Mouse (Mus musculus) midbrain, embryonic 14.5 days (tissue): ENCODE data around the gene Glod5. TPM values are rescaled to one million over a fixed set of nuclear protein-coding genes. Genes with fewer than 3 reads are reported as not detected.
"Not testable (repeated sequence)": the region's sequence is repeated elsewhere in the genome, so short reads cannot be mapped to it uniquely, and the experiment has no call there.

ENCODE experiments used
- ATAC-seq: fragments of 200-750 bp; cut with Nextera tagmentation; 2 replicates; pipeline ENCODE4 v1.8.0; 2017; ENCODE audit warnings: moderate number of reproducible peaks, moderate library complexity; ENCODE audit not compliant: low FRiP score, low TSS enrichment
- DNase-seq: peaks from one replicate; pipeline ENCODE4 v3.0.0-alpha.2; 2015
- H3K27ac ChIP-seq: fragments of 300-500 bp; sonication (generic); replicated peaks from 2 replicates; pipeline ENCODE4 v1.5.1; 2014; ENCODE audit warnings: mild to moderate bottlenecking, low read depth, low read length, moderate library complexity
- H3K27me3 ChIP-seq: fragments of 300-500 bp; sonication (generic); 2 replicates; pipeline ENCODE4 v1.6.1; 2014; ENCODE audit warnings: low read length, control low read depth, mixed read lengths; ENCODE audit not compliant: control insufficient read depth, insufficient read depth
- H3K36me3 ChIP-seq: fragments of 300-500 bp; sonication (generic); 2 replicates; pipeline ENCODE4 v1.6.1; 2014; ENCODE audit warnings: low read length, control low read depth; ENCODE audit not compliant: control insufficient read depth, insufficient read depth
- H3K4me1 ChIP-seq: fragments of 300-500 bp; sonication (generic); 2 replicates; pipeline ENCODE4 v1.6.1; 2014; ENCODE audit warnings: mild to moderate bottlenecking, antibody characterized with exemption, low read length, control low read depth; ENCODE audit not compliant: control insufficient read depth, insufficient read depth
- H3K4me2 ChIP-seq: fragments of 300-500 bp; sonication (generic); 2 replicates; pipeline ENCODE4 v1.6.1; 2014; ENCODE audit warnings: mild to moderate bottlenecking, low read length, moderate library complexity
- H3K4me3 ChIP-seq: fragments of 300-500 bp; sonication (generic); replicated peaks from 2 replicates; pipeline ENCODE4 v1.5.1; 2014; ENCODE audit warnings: low read depth, low read length
- H3K9ac ChIP-seq: fragments of 300-500 bp; sonication (generic); replicated peaks from 2 replicates; pipeline ENCODE4 v1.6.1; 2014; ENCODE audit warnings: mild to moderate bottlenecking, low read length, moderate library complexity
- H3K9me3 ChIP-seq: fragments of 300-500 bp; sonication (generic); 2 replicates; pipeline ENCODE4 v1.6.1; 2016; ENCODE audit warnings: low read length, control low read depth, mixed read lengths; ENCODE audit not compliant: control insufficient read depth
- WGBS: fragments of 180-500 bp; shearing (Covaris S2); extraction: QIAGEN DNeasy Blood & Tissue Kit; methylation state at CpG from one replicate; pipeline ENCODE4 v1.1.7; 2014; 5-methylcytosine and 5-hydroxymethylcytosine counted together
- polyA plus RNA-seq: library from polyadenylated mRNA; unstranded; fragments of >200 nt; fragmentation: Nextera tagmentation; extraction: Ambion mirVana; gene quantifications from 2 replicates; pipeline ENCODE4 v1.2.1, GENCODE M21; 2014

Gene Glod5
- polyA plus RNA-seq = not detected in 2 replicates

DNA sequence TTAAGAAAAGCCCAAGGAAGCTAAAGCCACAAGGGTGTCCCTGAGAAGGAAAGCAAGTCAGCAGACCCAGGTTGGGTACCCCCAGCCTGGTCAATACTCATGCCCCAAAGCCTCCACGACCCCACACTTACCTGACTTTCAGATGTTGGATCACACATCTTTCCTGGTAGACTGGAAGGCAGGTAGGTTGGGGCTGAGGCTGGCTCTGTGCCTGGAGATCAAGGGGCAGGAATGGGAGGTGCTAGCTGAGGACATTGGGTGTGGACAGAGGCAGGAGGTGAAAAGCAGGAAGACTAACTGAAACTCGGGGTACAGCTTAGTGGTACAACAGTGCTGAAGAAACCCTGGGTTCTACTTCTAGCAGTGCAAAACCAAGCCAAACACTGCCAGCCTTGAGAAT is at the start of gene Glod5:
Gene Glod5 (minus strand): TSS at position 207 of the 400 bp plus-strand sequence.
- Histone ChIP-seq H3K9me3 (no peaks in the 10 kb centered on the region), H3K4me3 (no peak within 1 kb of the TSS), H3K27ac (no peak within 1 kb of the TSS), H3K27me3 (no peaks in the 10 kb centered on the region), H3K4me1 (no peaks in the 10 kb centered on the region), H3K4me2 (no peak within 1 kb of the TSS), H3K36me3 (no peaks in the 10 kb centered on the region), H3K9ac (no peak within 1 kb of the TSS)
- DNase-seq = no peak
- no peak for ATAC-seq
- WGBS = 72% methylated on average over 2 of the region's 2 CpGs

DNA sequence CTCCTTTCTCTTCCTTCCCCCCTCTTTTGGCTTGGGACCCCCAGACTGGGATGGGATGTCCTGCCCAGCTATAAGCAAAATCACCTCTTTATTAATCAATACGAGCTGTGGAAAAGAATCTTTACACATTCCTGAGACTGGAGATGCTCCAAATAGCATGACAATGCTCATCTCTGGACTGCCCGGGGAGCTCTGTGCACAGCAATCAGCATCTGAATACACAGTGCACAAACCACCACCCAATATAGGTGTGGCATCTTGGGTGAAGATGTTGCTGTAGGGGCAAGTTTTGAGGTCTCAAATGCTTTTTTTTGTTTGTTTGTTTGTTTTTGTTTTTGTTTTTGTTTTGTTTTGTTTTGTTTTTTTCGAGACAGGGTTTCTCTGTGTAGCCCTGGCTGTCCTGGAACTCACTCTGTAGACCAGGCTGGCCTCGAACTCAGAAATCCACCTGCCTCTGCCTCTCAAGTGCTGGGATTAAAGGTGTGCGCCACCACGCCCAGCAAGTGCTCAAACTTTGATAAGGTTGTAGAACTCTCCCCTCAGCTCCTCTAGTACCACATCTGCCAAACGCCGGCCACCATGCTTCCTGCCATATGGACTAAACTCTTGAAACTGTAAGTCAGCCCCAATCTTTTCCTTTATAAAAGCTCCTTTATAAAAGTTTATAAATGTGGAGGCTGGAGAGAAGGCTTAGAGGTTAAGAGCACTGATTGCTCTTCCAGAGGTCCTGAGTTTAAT is 32.9 kb upstream of the Glod5 start:
- DNase-seq, ATAC-seq, H3K4me3 ChIP-seq, H3K4me2 ChIP-seq, H3K4me1 ChIP-seq, H3K9ac ChIP-seq, H3K9me3 ChIP-seq, H3K27me3 ChIP-seq, H3K27ac ChIP-seq, H3K36me3 ChIP-seq: not testable (repeated sequence)
- 82% methylated on average over 8 of the region's 8 CpGs for WGBS

DNA sequence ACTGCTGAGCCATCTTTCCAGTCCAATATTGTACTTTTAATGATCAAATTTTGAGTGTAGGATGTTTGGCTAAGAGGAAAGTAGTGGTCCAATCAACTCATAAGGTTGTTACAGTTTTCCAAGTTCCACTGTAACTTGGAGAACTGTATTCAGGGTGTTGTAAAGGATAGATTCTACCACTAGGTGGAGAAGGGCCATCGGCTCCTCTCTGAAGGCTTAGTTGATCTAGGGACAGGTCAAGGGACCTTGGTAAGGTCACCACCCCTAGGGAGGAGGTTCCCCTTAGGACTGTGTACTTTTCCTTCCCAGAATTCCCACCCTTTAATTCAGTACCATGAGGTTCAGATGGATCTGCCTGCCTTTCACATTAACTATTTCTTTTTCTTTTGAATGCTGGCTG is 14.7 kb upstream of the Glod5 start:
- Histone ChIP-seq H3K27me3 (no peaks in the 10 kb centered on the region), H3K4me3 (no peak overlapping the region), H3K27ac (no peak overlapping the region), H3K9ac (no peak overlapping the region), H3K9me3 (no peaks in the 10 kb centered on the region), H3K36me3 (no peaks in the 10 kb centered on the region), H3K4me2 (no peak overlapping the region), H3K4me1 (no peaks in the 10 kb centered on the region)
- DNase-seq (no peak), ATAC-seq (no peak)
- 71% methylated on average over 1 of the region's 1 CpGs for WGBS

DNA sequence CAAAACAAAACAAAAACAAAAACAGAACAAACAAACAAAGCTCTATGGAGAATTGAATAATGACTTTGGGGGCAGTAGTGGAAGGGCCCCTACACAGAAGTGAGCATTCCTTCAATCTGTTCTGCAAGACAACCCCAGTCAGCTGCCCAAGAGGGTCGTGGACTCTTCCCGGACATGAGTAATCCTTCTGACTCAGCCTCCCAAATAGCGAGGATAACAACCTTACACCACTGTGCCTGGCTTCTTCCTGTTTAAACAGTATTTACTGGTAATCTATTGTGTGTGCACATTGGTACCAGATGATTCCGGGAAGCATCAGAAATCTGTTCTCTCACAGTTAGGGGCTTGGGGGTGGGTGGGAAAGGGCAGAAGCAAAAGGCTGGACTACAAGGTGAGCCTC is 8.5 kb upstream of the Glod5 start:
- no peak for ATAC-seq
- H3K27me3 ChIP-seq = no peaks in the 10 kb centered on the region
- no peaks in the 10 kb centered on the region for H3K4me1 ChIP-seq

DNA sequence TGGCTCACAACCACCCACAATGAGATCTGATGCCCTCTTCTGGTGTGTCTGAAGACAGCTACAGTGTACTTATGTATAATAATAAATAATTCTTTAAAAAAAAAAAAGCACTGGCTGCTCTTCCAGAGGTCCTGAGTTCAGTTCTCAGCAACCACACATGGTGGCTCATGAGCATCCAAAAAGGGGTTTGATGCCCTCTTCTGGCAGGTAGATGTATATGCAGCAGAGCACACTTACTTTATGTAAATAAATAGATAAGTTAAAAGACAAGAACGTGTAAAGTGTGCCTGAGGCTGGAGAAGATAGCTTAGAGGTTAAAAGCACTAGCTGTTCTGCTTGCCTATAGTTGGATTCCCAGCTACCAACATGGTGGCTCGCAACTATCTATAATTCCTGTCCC is 6.5 kb upstream of the Glod5 start:
- H3K4me3 ChIP-seq = no peak overlapping the region
- H3K36me3 ChIP-seq = no peaks in the 10 kb centered on the region
- H3K9ac ChIP-seq = no peak overlapping the region
- no peak overlapping the region for H3K4me2 ChIP-seq
- no peaks in the 10 kb centered on the region for H3K9me3 ChIP-seq
- ATAC-seq (no peak), DNase-seq (no peak)
- 66% methylated on average over 2 of the region's 2 CpGs for WGBS
- H3K4me1 ChIP-seq = no peaks in the 10 kb centered on the region
- no peaks in the 10 kb centered on the region for H3K27me3 ChIP-seq
- H3K27ac ChIP-seq = no peak overlapping the region

More for the DNA sequence above, 8.5 kb upstream of the Glod5 start:
- WGBS = 82% methylated on average over 4 of the region's 4 CpGs
- no peaks in the 10 kb centered on the region for H3K36me3 ChIP-seq
- H3K9me3 ChIP-seq = no peaks in the 10 kb centered on the region
- H3K9ac ChIP-seq = no peak overlapping the region
- no peak overlapping the region for H3K27ac ChIP-seq
- no peak overlapping the region for H3K4me3 ChIP-seq
- DNase-seq = no peak
- no peak overlapping the region for H3K4me2 ChIP-seq

DNA sequence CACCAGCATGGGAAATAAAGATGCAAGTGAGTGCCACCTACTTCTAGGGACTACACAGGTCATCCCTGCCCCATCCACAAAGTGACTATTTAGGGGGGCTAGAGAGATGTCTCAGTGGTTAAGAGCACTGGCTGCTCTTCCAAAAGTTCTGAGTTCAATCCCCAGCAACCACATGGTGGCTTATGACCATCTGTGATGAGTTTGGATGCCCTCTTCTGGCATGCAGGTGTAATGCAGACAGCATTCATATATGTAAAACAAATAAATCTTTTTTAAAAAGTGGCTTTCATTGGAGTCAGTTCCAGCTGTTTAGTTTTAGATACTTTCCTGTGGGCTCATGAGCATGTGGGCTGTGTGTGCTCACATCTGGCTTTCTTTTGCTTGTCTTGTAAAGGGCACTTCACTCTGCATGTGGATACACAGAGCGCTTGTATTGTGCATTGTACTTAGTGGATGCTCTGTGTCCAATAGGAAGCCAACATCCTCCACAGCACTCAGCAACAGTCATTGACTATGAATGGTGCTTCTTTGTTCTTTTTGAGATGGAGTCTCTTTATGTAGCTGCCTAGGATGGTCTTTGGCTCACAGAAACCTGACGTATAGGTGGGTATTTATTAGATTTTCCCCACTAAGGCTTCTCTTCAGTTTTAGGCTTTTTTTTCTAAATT is 2.0 kb upstream of the Glod5 start:
- no peak overlapping the region for H3K9ac ChIP-seq
- H3K9me3 ChIP-seq = no peaks in the 10 kb centered on the region
- 63% methylated on average over 2 of the region's 2 CpGs for whole genome bisulfite sequencing
- no peak overlapping the region for H3K27ac ChIP-seq
- H3K27me3 ChIP-seq = no peaks in the 10 kb centered on the region
- no peaks in the 10 kb centered on the region for H3K36me3 ChIP-seq
- DNase-seq = no peak
- H3K4me2 ChIP-seq = no peak overlapping the region
- no peak overlapping the region for H3K4me3 ChIP-seq
- ATAC-seq = no peak
- no peaks in the 10 kb centered on the region for H3K4me1 ChIP-seq

DNA sequence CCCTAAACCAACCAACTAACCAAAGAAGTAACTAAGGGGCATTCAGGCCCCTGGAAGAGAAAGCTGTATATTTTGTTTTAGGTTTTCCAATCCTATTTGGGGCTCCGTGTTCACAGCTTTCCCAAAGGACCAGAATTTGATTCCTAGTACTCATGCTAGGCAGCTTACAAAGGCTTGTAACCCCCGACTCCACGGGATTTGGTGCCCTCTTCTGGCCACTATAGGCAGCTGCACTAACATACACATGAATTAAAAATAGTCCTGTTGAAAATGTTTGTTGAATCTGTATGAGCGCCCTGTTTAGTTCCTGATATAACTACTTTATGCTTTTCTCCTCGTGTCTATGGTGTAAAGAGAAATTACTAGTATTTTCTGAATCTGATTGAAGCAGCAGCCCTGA is 1.1 kb downstream of the Glod5 start:
- Histone ChIP-seq H3K27ac (no peak overlapping the region), H3K4me1 (no peaks in the 10 kb centered on the region), H3K27me3 (no peaks in the 10 kb centered on the region), H3K9ac (no peak overlapping the region), H3K4me2 (no peak overlapping the region), H3K9me3 (no peaks in the 10 kb centered on the region), H3K4me3 (no peak overlapping the region), H3K36me3 (no peaks in the 10 kb centered on the region)
- ATAC-seq (no peak), DNase-seq (peak; percentile 81)
- WGBS = 13% methylated on average over 5 of the region's 5 CpGs

DNA sequence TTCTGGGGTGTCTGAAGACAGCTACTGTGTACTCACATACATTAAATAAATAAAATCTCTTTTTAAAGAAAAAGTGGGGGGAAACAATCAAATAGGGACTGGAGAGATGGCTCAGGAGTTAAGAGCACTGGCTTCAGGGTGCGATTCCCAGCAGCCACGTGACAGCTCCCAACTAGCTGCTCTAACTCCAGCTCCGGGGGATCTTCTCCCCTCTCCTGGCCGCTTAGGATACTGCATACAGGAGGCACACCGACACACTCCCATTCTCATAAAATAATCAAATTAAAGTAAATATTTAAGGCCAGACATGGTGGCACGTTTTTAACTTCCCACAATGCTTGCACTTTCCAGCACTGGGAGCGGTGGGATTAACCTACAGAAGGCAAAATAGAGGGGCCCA is 2.6 kb downstream of the Glod5 start:
- H3K4me2 ChIP-seq, H3K27ac ChIP-seq, H3K4me3 ChIP-seq, DNase-seq, H3K9me3 ChIP-seq, H3K36me3 ChIP-seq, H3K9ac ChIP-seq, ATAC-seq, H3K27me3 ChIP-seq, H3K4me1 ChIP-seq: not testable (repeated sequence)
- 31% methylated on average over 7 of the region's 7 CpGs for WGBS
